25 mouse cellular contexts compared by ENCODE assay signal in genomic region chr3:115604267-115604666, GRCm38 (mm10).
DNase-seq lines count a peak whose midpoint lies in the region; ATAC-seq and TF ChIP-seq lines count a peak whose summit lies in the region.
"Had no signal": no experiment of that assay in that cellular context is flagged by ENCODE, and none has a peak within 500 bp of the region (broad histone marks: within the 10 kb centered on the region; RNA-seq: fewer than 3 reads in every experiment).

No protein-coding gene starts in this region.

- H3K4me3 ChIP-seq in forebrain, postnatal 0 days (ENCODE audit: low read depth, low read length) = no peak overlapping the region
- H3K4me3 ChIP-seq in forebrain, embryonic 12.5 days (replicated peaks) = no peak overlapping the region
- H3K4me3 ChIP-seq in hindbrain, embryonic 12.5 days = no peak overlapping the region
- no peak overlapping the region for H3K4me3 ChIP-seq in hindbrain, embryonic 14.5 days (replicated peaks; ENCODE audit: low read length)
- H3K4me3 ChIP-seq: embryonic facial prominence, embryonic 12.5 days; heart, embryonic 13.5 days; hindbrain, embryonic 15.5 days; kidney, embryonic 15.5 days; limb, embryonic 13.5 days; lung, embryonic 15.5 days; midbrain, embryonic 10.5 days; myocyte had no signal

- no peaks in the 10 kb centered on the region; the same call in 1 of the 2 replicates for H3K4me1 ChIP-seq in forebrain, postnatal 0 days (ENCODE audit: insufficient read depth)
- H3K4me1 ChIP-seq in forebrain, embryonic 12.5 days = no peaks in the 10 kb centered on the region
- H3K4me1 ChIP-seq in hindbrain, embryonic 12.5 days = no peaks in the 10 kb centered on the region
- H3K4me1 ChIP-seq in hindbrain, embryonic 14.5 days (replicated peaks; ENCODE audit: control insufficient read depth, insufficient read depth, low read length) = no peaks in the 10 kb centered on the region
- H3K4me1 ChIP-seq: embryonic facial prominence, embryonic 12.5 days; heart, embryonic 13.5 days; hindbrain, embryonic 15.5 days; kidney, embryonic 15.5 days; limb, embryonic 13.5 days; lung, embryonic 15.5 days; midbrain, embryonic 10.5 days had no signal

- peak; percentile 17; the same call in 1 of the 2 replicates for ATAC-seq in forebrain, postnatal 0 days
- ATAC-seq in forebrain, embryonic 12.5 days (ENCODE audit: low FRiP score) = no peak
- 0 out of 2 replicates have a peak, but pooled peaks have one; percentile 19 for ATAC-seq in hindbrain, embryonic 12.5 days (ENCODE audit: low FRiP score)
- ATAC-seq in hindbrain, embryonic 14.5 days (ENCODE audit: low FRiP score) = no peak
- ATAC-seq: CD4-positive, CD25-positive, alpha-beta regulatory T cell, adult 4 months; midbrain, embryonic 16.5 days had no signal

- no peak for TF ChIP-seq CTCF in forebrain, postnatal 0 days (IDR thresholded peaks at IDR 0.05; ENCODE audit: low read depth)

- no peak overlapping the region for H3K27ac ChIP-seq in forebrain, postnatal 0 days (ENCODE audit: low read depth, low read length)
- no peak overlapping the region for H3K27ac ChIP-seq in forebrain, embryonic 12.5 days
- H3K27ac ChIP-seq in hindbrain, embryonic 12.5 days = no peak overlapping the region
- H3K27ac ChIP-seq in hindbrain, embryonic 14.5 days = no peak overlapping the region
- H3K27ac ChIP-seq: embryonic facial prominence, embryonic 12.5 days; heart, embryonic 13.5 days; hindbrain, embryonic 15.5 days; kidney, embryonic 15.5 days; limb, embryonic 13.5 days; lung, embryonic 15.5 days had no signal

- no peaks in the 10 kb centered on the region for H3K36me3 ChIP-seq in forebrain, postnatal 0 days (ENCODE audit: insufficient read depth)
- no peaks in the 10 kb centered on the region for H3K36me3 ChIP-seq in forebrain, embryonic 12.5 days (replicated peaks)
- no peaks in the 10 kb centered on the region for H3K36me3 ChIP-seq in hindbrain, embryonic 12.5 days
- H3K36me3 ChIP-seq in hindbrain, embryonic 14.5 days (replicated peaks; ENCODE audit: control insufficient read depth, insufficient read depth) = no peaks in the 10 kb centered on the region
- H3K36me3 ChIP-seq: embryonic facial prominence, embryonic 12.5 days; heart, embryonic 13.5 days; hindbrain, embryonic 15.5 days; kidney, embryonic 15.5 days; limb, embryonic 13.5 days; lung, embryonic 15.5 days; midbrain, embryonic 10.5 days had no signal

- DNase-seq in forebrain, postnatal 0 days = no peak
- DNase-seq in hindbrain, embryonic 14.5 days (ENCODE audit: low spot score) = no peak
- peak; percentile 13 for DNase-seq in right cerebral cortex, adult 18-20 months
- DNase-seq in right cerebral cortex, postnatal 25 days = no peak
- DNase-seq in adrenal gland, adult 2 months = no peak
- DNase-seq: adrenal gland, postnatal 25 days; cerebellum, adult 8-10 months; cerebellum, postnatal 25 days; heart, postnatal 10 days; kidney, adult 18-20 months; kidney, postnatal 25 days; thymus, postnatal 4 days had no signal

- H3K27me3 ChIP-seq in forebrain, postnatal 0 days (ENCODE audit: insufficient read depth, low read length) = no peaks in the 10 kb centered on the region
- no peaks in the 10 kb centered on the region for H3K27me3 ChIP-seq in forebrain, embryonic 12.5 days
- H3K27me3 ChIP-seq in hindbrain, embryonic 12.5 days = no peaks in the 10 kb centered on the region
- H3K27me3 ChIP-seq in hindbrain, embryonic 14.5 days (ENCODE audit: control insufficient read depth, insufficient read depth, low read length) = no peaks in the 10 kb centered on the region
- H3K27me3 ChIP-seq: embryonic facial prominence, embryonic 12.5 days; heart, embryonic 13.5 days; hindbrain, embryonic 15.5 days; kidney, embryonic 15.5 days; limb, embryonic 13.5 days; lung, embryonic 15.5 days had no signal

- WGBS in forebrain, postnatal 0 days = 52% methylated on average over 7 of the region's 7 CpGs
- 80% methylated on average over 7 of the region's 7 CpGs for WGBS in forebrain, embryonic 12.5 days
- 45% methylated on average over 7 of the region's 7 CpGs for WGBS in hindbrain, embryonic 12.5 days
- WGBS in hindbrain, embryonic 14.5 days = 23% methylated on average over 7 of the region's 7 CpGs

- H3K9me3 ChIP-seq in forebrain, postnatal 0 days (ENCODE audit: low read length) = no peaks in the 10 kb centered on the region
- H3K9me3 ChIP-seq in forebrain, embryonic 12.5 days = no peaks in the 10 kb centered on the region
- H3K9me3 ChIP-seq in hindbrain, embryonic 12.5 days (replicated peaks) = no peaks in the 10 kb centered on the region
- no peaks in the 10 kb centered on the region for H3K9me3 ChIP-seq in hindbrain, embryonic 14.5 days (ENCODE audit: control insufficient read depth, low read length)
- H3K9me3 ChIP-seq: embryonic facial prominence, embryonic 12.5 days; heart, embryonic 13.5 days; hindbrain, embryonic 15.5 days; kidney, embryonic 15.5 days; limb, embryonic 13.5 days; lung, embryonic 15.5 days; midbrain, embryonic 10.5 days had no signal

- no peak overlapping the region for H3K9ac ChIP-seq in forebrain, postnatal 0 days
- H3K9ac ChIP-seq in forebrain, embryonic 12.5 days = no peak overlapping the region
- no peak overlapping the region for H3K9ac ChIP-seq in hindbrain, embryonic 12.5 days
- no peak overlapping the region for H3K9ac ChIP-seq in hindbrain, embryonic 14.5 days
- H3K9ac ChIP-seq: embryonic facial prominence, embryonic 12.5 days; heart, embryonic 13.5 days; hindbrain, embryonic 15.5 days; kidney, embryonic 15.5 days; limb, embryonic 13.5 days; lung, embryonic 15.5 days had no signal

- H3K4me2 ChIP-seq in forebrain, postnatal 0 days (ENCODE audit: low read depth) = no peak overlapping the region
- H3K4me2 ChIP-seq in forebrain, embryonic 12.5 days = no peak overlapping the region
- no peak overlapping the region for H3K4me2 ChIP-seq in hindbrain, embryonic 12.5 days (replicated peaks)
- H3K4me2 ChIP-seq in hindbrain, embryonic 14.5 days (replicated peaks) = no peak overlapping the region
- H3K4me2 ChIP-seq: embryonic facial prominence, embryonic 12.5 days; heart, embryonic 13.5 days; hindbrain, embryonic 15.5 days; kidney, embryonic 15.5 days; limb, embryonic 13.5 days; liver, embryonic 11.5 days; lung, embryonic 15.5 days had no signal

Comparison
In these comparisons a context has a peak if more than half of its experiments do, and no peak if none do; other contexts are left out.
1. ATAC-seq: peak in forebrain, postnatal 0 days (single experiment) and hindbrain, embryonic 12.5 days (single experiment); none in forebrain, embryonic 12.5 days (single experiment) and hindbrain, embryonic 14.5 days (single experiment).